Mouse (Mus musculus) adipose tissue, adult 10 weeks (tissue): ENCODE results near the gene Rapgef2. TPM values are rescaled to one million over a fixed set of nuclear protein-coding genes. Genes with fewer than 3 reads are reported as not detected.

ENCODE experiments used
- polyA plus RNA-seq: library from polyadenylated mRNA; stranded (reverse); fragments of 350-450 nt; fragmentation: Illumina TruSeq; extraction: RNeasy Lipid Tissue Mini Kit (QIAGEN cat#74804); gene quantifications from one replicate; pipeline ENCODE4 v1.2.3, GENCODE M21; 2014; ENCODE audit warnings: low read depth, low replicate concordance

Gene Rapgef2
- 7.6 TPM for polyA plus RNA-seq

DNA sequence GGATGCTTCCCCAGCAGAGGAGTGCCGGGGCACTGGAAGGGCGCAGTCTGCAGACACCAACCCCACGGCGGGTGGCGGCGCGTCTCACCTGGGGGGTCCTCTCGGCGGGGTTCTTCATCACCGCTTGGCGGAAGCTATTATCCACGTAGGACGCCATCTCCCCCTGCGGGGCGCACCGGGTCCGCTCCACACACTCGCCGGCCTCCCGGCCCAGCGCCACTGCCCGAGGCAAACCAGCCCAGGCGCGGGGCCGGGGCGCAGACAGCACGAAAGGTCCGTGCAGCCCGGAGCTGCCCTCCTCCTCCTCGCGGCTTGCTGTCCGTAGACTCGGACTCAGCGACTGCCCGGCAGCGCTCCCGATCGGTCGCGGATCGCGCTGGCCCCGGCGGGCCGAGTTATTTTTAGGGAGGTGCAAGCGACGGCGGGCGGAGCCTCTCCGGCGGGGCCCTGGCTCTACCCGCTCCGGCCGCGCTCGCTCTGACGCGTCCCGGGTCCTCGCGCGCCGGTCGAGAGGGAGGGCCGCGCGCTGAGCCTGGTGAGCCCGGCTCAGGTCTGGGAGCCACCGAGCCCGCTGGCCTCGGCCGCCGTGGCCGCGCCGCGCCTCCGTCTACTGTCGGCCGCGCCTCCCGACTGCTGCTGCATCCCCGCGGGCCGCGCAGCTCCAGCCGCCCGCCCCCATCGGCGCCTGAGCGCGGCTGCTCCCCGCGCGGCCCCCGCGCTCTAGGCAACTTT, at the start of gene Rapgef2:
Rapgef2 (minus strand) TSS at position 142 of the 732 bp plus-strand sequence.

Other genes with a start within 250 kb of the Rapgef2 start
- gene Gm17359, start 50.1 kb upstream of the Rapgef2 start, polyA plus RNA-seq = 5.8 TPM